Mouse (Mus musculus): ENCODE results near the gene Vmn1r173. TPM values are rescaled to one million over a fixed set of nuclear protein-coding genes. Genes with fewer than 3 reads are reported as not detected.

Gene Vmn1r173
- total RNA-seq (2023), result not detected

DNA sequence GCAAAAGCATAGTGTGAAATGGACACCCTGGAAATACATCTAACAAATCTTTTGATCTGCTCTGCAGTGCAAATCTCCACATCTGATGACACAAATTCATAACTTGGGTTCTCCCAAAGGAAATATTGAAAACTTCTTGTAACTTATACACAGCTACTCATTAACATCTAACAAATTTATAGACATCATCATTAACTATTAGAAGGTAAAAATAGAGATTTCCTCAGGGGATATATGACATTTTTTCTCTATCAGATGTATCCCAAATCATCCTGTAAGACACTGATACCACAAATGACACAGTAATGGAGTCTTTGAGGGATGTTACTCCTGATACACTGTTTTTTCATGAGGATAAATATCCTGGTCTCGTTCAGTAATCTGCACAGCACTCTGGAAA, at the start of gene Vmn1r173:
Vmn1r173 (plus strand) TSS at position 301 of the 400 bp plus-strand sequence.

DNA sequence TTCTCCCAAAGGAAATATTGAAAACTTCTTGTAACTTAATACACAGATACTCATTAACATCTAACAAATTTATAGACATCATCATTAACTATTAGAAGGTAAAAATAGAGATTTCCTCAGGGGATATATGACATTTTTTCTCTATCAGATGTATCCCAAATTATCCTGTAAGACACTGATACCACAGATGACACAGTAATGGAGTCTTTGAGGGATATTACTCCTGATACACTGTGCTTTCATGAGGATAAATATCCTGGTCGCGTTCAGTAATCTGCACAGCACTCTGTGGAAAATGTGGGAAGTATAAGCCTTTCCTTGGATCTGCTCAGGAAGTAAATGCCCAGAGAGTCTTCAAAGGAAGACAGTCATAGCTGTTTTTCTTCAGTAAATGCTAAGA, 42.5 kb upstream of the Vmn1r173 start, which contains the start of gene Vmn1r172:
Vmn1r172 (plus strand) TSS at position 301 of the 400 bp plus-strand sequence.

DNA sequence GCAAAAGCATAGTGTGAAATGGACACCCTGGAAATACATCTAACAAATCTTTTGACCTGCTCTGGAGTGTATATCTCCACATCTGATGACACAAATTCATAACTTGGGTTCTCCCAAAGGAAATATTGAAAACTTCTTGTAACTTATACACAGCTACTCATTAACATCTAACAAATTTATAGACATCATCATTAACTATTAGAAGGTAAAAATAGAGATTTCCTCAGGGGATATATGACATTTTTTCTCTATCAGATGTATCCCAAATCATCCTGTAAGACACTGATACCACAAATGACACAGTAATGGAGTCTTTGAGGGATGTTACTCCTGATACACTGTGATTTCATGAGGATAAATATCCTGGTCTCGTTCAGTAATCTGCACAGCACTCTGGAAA, 51.5 kb downstream of the Vmn1r173 start, which contains the start of gene Vmn1r174:
Vmn1r174 (plus strand) TSS at position 301 of the 400 bp plus-strand sequence.

Other genes starting within 250 kb of the Vmn1r173 start
- not detected for gene Vmn1r167, start 193.5 kb upstream of the Vmn1r173 start, total RNA-seq (2023)
- gene Vmn1r168, start 161.0 kb upstream of the Vmn1r173 start, total RNA-seq (2023), result not detected
- gene Vmn1r169, start 125.2 kb upstream of the Vmn1r173 start, total RNA-seq (2023), result not detected
- not detected for gene Vmn1r170, start 94.5 kb upstream of the Vmn1r173 start, total RNA-seq (2023)
- gene Vmn1r171, start 70.0 kb upstream of the Vmn1r173 start, total RNA-seq (2023), result not detected
- not detected for gene Vmn1r172, start 42.4 kb upstream of the Vmn1r173 start, total RNA-seq (2023)
- gene Vmn1r174, start 51.6 kb downstream of the Vmn1r173 start, total RNA-seq (2023), result not detected
- gene Vmn1r175, start 109.9 kb downstream of the Vmn1r173 start, total RNA-seq (2023), result not detected
- not detected for gene Vmn1r176, start 136.7 kb downstream of the Vmn1r173 start, total RNA-seq (2023)
- not detected for gene Vmn1r177, start 165.7 kb downstream of the Vmn1r173 start, total RNA-seq (2023)
- gene Vmn1r178, start 191.3 kb downstream of the Vmn1r173 start, total RNA-seq (2023), result not detected
- gene Vmn1r179, start 226.3 kb downstream of the Vmn1r173 start, total RNA-seq (2023), result not detected
- not detected for gene Vmn1r180, start 249.9 kb downstream of the Vmn1r173 start, total RNA-seq (2023)

All from CD4-positive naive resting alpha-beta T cell, adult 76 days (primary cell).